Mouse (Mus musculus): ENCODE measurements around the gene Unc80. TPM values are rescaled to one million over a fixed set of nuclear protein-coding genes. Genes with fewer than 3 reads are reported as not detected.
"Not testable (repeated sequence)": the region's sequence is repeated elsewhere in the genome, so short reads cannot be mapped to it uniquely, and the experiment has no call there.

The Unc80 gene
- total RNA-seq, 2 experiments from 2014 or later: not detected

- ATAC-seq (ENCODE audit: poor library complexity, severe bottlenecking): no peak
These were observed 140.1 kb downstream of the Unc80 start for GRCm38 (mm10) chr1:66608304-66608703.

- no peak for ATAC-seq (ENCODE audit: poor library complexity, severe bottlenecking)
These were observed 149.0 kb downstream of the Unc80 start for GRCm38 (mm10) chr1:66617188-66617587.

- ATAC-seq (ENCODE audit: poor library complexity, severe bottlenecking): no peak
These were observed 170.0 kb downstream of the Unc80 start for GRCm38 (mm10) chr1:66638177-66638576.

GRCm38 (mm10) chr1:66646894-66647293 lies 178.7 kb downstream of the Unc80 start:
- no peak for ATAC-seq (ENCODE audit: poor library complexity, severe bottlenecking)

GRCm38 (mm10) chr1:66649568-66649967 lies 181.4 kb downstream of the Unc80 start:
- peak; percentile 85 for ATAC-seq (ENCODE audit: poor library complexity, severe bottlenecking)

- peak; percentile 72 for ATAC-seq (ENCODE audit: poor library complexity, severe bottlenecking)
These were observed 181.8 kb downstream of the Unc80 start for GRCm38 (mm10) chr1:66650006-66650405.

GRCm38 (mm10) chr1:66655119-66655746 lies 187.1 kb downstream of the Unc80 start:
- ATAC-seq (ENCODE audit: poor library complexity, severe bottlenecking): no peak

GRCm38 (mm10) chr1:66655747-66656119 lies 187.6 kb downstream of the Unc80 start:
- no peak for ATAC-seq (ENCODE audit: poor library complexity, severe bottlenecking)

- ATAC-seq (ENCODE audit: poor library complexity, severe bottlenecking): no peak
These were observed 203.3 kb downstream of the Unc80 start for GRCm38 (mm10) chr1:66671475-66671874.

GRCm38 (mm10) chr1:66672812-66673211 lies 204.6 kb downstream of the Unc80 start:
- no peak for ATAC-seq (ENCODE audit: poor library complexity, severe bottlenecking)

- no peak for ATAC-seq (ENCODE audit: poor library complexity, severe bottlenecking)
These were observed 209.8 kb downstream of the Unc80 start for GRCm38 (mm10) chr1:66677928-66678327.

GRCm38 (mm10) chr1:66678662-66679061 lies 210.5 kb downstream of the Unc80 start:
- 0 out of 2 replicates have a peak, but pooled peaks have one; percentile 35 for ATAC-seq (ENCODE audit: poor library complexity, severe bottlenecking)

GRCm38 (mm10) chr1:66682974-66683373 lies 214.8 kb downstream of the Unc80 start:
- peak; percentile 33; the same call in 1 of the 2 replicates for ATAC-seq (ENCODE audit: poor library complexity, severe bottlenecking)

GRCm38 (mm10) chr1:66691772-66692171 lies 223.6 kb downstream of the Unc80 start:
- no peak for ATAC-seq (ENCODE audit: poor library complexity, severe bottlenecking)

- no peak for ATAC-seq (ENCODE audit: poor library complexity, severe bottlenecking)
These were observed 224.1 kb downstream of the Unc80 start for GRCm38 (mm10) chr1:66692308-66692707.

- no peak for ATAC-seq (ENCODE audit: poor library complexity, severe bottlenecking)
These were observed 224.7 kb downstream of the Unc80 start for GRCm38 (mm10) chr1:66692780-66693392.

- ATAC-seq (ENCODE audit: poor library complexity, severe bottlenecking): peak; percentile 54; the same call in 1 of the 2 replicates
These were observed 226.1 kb downstream of the Unc80 start for GRCm38 (mm10) chr1:66694266-66694665.

- no peak for ATAC-seq (ENCODE audit: poor library complexity, severe bottlenecking)
These were observed 227.1 kb downstream of the Unc80 start for GRCm38 (mm10) chr1:66695296-66695695.

- ATAC-seq (ENCODE audit: poor library complexity, severe bottlenecking): not testable (repeated sequence)
These were observed 231.5 kb downstream of the Unc80 start for GRCm38 (mm10) chr1:66699630-66700029.

GRCm38 (mm10) chr1:66700149-66700692 lies 232.1 kb downstream of the Unc80 start:
- ATAC-seq (ENCODE audit: poor library complexity, severe bottlenecking): peak; percentile 65

- peak; percentile 94 for ATAC-seq (ENCODE audit: poor library complexity, severe bottlenecking)
These were observed 232.8 kb downstream of the Unc80 start, which contains the start of gene Rpe for GRCm38 (mm10) chr1:66700693-66701575. TSS of gene Rpe (plus strand) at chr1:66700831.

All from megakaryocyte, adult 5-6 weeks (primary cell).